Mouse (Mus musculus) olfactory bulb, adult 2 months (tissue): ENCODE results near the gene Ubap1.

Source experiments
- CTCF ChIP-seq: fragments of 200-500 bp; IDR thresholded peaks from 2 replicates; pipeline ENCODE4 v1.5.1; 2012; ENCODE audit warnings: low read depth, mild to moderate bottlenecking, low read length, moderate library complexity; ENCODE audit not compliant: insufficient read depth
- POLR2A ChIP-seq: fragments of 200-500 bp; IDR thresholded peaks from 2 replicates; pipeline ENCODE4 v1.6.1; 2012; ENCODE audit warnings: mild to moderate bottlenecking, low read depth, low read length, moderate library complexity; ENCODE audit not compliant: insufficient read depth

DNA sequence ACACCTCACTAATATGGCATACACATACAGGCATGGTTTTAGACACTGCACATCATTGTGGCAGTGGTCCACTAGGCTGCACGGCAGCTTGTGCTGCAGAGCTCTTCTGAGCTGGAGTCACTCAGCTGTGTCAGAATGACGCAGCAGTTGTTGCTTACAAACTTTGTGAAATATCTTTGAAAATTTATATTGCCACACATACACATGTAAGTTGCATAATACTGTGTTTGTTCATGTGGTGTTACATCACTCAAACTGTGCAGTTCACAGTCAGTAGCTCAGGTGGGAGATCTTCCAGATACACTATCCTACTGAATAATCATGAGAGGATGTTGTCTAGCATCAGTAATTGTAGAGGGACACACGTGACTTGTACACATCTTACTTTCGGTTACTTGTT lies 19.4 kb downstream of the Ubap1 start:
- TF ChIP-seq CTCF (no peak), POLR2A (no peak)
